Mouse (Mus musculus) cerebellum, adult 2 months (tissue): ENCODE measurements around the gene Chka.

Experiments used
- CTCF ChIP-seq: fragments of 200-500 bp; IDR thresholded peaks from 2 replicates; pipeline ENCODE4 v1.5.1; 2011; ENCODE audit warnings: low read depth, mild to moderate bottlenecking, control low read depth, low read length, moderate library complexity, borderline replicate concordance; ENCODE audit not compliant: insufficient read depth
- POLR2A ChIP-seq: fragments of 200-500 bp; IDR thresholded peaks from 2 replicates; pipeline ENCODE4 v1.6.1; 2011; ENCODE audit warnings: low read length, control low read depth, borderline replicate concordance; ENCODE audit not compliant: insufficient read depth

DNA sequence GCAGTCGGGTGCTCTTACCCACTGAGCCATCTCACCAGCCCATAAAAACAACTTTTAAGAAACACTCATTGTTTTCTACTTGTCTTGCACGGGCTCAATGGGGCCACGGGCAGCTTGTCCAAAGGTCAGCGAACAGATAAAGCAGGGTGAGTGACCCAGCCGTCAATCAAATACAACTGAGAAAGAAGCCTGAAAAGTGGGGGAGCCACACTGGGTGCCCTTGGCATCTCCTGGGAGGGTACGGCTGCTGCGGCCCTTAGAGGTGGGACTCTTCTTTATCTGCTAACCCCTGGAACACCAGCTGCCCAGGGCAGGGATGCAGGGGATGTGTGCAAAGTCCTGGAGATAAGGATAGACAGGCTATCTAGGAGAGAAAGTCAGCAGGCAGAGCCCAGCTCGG, 19.9 kb upstream of the Chka start:
- TF ChIP-seq CTCF (no peak), POLR2A (no peak)
